Mouse (Mus musculus) heart, adult 11 months (tissue): ENCODE measurements at regions not wholly inside any gene's neighbourhood (a gene's known extent, or its start where the extent isn't known, plus 50 kb on each side); places are given as distances from the start of the nearest gene placed in this dataset.
"Not testable (repeated sequence)": the region's sequence is repeated elsewhere in the genome, so short reads cannot be mapped to it uniquely, and the experiment has no call there.

Experiments used
- DNase-seq: peaks from one replicate; pipeline ENCODE4 v3.0.0; 2022

DNA sequence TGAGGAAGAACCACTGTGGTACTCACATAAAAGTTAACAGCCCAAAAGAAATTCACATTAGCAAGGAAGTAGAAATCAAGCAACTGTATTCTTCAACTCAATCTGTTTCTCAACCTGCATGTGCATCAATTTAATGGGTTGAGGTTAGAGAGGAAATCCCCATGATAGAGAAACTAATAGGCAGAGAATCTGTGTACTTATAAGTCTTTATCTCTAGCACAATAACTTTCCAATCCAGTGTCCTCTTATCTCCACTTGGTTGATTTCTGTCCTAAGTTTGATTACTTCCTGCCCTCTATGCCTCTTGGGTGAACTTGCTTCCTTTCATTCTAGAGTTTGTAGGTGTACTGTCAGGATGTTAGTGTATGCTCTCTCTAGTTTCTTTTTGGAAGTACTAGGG is 925.6 kb upstream of the Zfp386 start:
- no peak for DNase-seq

DNA sequence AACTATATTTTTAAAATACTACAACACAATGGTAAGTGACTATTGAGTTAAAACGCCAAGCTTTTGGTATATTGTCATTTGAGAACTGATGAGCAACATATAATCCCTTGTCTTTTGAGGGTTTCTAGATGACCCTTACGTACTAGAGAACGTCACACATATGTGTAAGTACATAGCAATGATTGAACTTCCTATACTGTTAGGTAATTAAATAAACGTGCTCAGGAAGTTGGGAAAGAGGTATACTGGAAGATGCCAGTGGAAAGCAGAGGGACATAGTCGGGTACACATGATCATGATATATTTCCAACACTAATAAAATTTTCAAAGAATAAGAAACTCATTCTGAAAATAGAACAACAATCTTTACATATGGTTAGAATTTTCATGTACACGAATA is 914.6 kb upstream of the Zfp386 start:
- not testable (repeated sequence) for DNase-seq

DNA sequence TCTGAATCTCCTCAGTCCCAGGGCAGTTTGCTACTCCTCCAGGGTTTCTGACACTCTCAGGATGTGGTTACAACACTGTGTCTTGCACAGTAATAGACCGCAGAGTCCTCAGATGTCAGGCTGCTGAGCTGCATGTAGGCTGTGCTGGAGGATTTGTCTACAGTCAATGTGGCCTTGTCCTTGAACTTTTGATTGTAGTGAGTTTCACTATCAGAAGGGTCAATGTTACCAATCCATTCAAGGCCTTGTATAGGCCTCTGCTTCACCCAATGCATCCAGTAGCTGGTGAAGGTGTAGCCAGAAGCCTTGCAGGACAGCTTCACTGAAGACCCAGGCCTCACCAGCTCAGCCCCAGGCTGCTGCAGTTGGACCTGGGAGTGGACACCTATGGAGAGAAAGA is 902.1 kb upstream of the Zfp386 start:
- DNase-seq = peak; percentile 44

DNA sequence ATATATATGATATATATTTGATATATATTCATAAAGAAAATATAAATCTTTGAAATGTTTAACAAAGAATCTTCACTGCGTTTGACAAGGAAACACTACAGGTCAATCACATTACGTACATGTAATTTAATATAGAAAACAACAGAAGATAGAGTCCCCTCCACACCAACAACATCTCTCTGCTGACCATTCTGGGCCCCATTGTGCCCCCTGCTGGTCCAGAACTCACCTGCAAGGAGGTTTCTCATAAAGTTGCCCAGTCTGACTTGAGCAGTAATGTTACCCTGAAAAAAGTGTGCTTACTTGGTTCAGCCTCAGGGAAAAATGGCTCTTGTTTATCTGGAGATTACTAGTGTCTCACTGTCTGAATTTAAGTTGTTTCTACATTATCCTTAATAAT is 901.1 kb upstream of the Zfp386 start:
- not testable (repeated sequence) for DNase-seq

DNA sequence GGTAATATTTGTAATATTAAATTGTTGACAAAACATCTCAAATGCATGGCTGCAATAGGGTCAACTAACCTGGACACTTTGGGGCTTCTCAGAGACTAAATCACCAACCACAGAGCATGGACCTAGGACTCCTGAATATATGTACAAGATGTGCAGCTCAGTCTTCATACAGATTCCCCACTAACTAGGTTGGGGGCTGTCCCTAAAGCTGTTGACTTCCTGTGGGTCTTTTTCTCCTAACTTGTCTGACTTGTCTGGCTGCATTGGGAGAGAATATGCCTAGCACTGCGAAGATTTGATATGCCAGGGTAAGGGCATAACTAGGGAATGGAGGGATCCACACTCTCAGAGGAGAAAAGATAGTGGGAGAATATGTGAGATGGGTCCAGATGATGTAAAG is 895.6 kb upstream of the Zfp386 start:
- not testable (repeated sequence) for DNase-seq

DNA sequence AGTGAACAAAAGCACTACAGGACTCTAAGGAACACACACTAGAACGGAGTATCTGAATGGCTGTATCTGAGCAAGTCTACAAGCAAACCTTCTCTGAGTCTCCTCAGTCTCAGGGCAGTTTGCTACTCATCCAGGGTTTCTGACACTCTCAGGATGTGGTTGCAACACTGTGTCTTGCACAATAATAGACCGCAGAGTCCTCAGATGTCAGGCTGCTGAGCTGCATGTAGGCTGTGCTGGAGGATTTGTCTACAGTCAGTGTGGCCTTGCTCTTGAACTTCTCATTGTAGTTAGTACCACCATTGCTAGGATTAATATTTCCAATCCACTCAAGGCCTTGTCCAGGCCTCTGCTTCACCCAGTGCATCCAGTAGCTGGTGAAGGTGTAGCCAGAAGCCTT is 889.3 kb upstream of the Zfp386 start:
- peak; percentile 91 for DNase-seq

DNA sequence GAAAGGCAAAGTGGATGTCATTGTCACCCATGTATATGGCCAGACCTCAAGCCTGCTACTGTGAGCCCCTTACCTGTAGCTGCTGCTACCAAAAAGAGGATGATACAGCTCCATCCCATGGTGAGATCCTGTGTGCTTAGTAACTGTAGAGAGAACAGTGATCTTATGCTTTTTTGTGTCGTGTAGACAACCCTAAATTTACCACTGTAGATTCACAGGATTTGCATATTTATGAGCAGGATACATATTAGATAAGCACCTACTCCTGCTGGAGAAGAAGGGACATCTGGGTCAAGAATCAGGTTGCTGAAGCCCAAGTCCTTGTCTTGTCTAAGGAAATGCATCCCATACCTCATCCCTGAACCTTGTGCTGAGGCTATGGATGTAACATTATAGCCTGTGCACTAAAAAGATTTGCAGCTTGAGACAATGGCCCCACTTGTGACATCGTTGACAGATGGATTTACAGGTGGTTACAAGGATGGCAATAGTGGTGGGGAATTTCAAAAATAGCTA is 888.7 kb upstream of the Zfp386 start:
- peak; percentile 59 for DNase-seq

DNA sequence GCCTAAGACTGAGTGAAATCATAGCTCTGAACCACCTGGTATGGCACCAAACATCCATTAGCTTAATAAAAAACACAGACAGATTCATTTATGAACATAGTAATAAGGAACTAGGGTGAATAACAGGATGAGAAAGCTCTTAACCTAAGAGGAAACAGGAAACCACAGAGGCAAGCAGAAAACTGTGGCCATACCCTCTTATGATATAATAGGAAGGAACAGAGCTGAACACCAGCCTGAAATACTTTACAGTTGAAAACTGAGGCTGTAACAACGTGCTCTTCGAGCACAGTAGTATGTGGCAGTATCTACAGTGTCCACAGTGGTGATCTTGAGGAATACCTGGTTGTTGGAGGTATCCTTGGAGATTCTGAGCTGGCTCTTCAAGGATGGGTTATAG is 882.0 kb upstream of the Zfp386 start:
- peak; percentile 76 for DNase-seq

DNA sequence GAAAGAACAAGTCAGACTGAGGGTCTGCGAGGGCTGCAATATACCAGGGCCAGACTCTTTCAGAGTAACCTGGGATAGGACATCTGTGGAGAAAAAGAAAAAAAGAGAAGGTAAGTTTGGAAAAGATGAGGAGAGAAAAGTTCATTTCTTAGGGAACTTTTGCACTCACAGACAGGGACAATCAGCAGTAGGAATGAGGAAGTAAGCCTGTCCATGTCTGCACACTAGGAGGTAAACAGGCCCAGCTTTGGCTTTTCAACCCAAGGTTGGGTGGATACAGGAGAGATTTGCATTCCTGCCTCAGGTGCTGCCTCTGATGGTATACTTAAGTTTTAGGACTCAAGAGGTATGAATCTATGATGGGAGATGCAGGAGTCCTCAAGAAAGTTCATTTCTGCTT is 881.5 kb upstream of the Zfp386 start:
- not testable (repeated sequence) for DNase-seq

DNA sequence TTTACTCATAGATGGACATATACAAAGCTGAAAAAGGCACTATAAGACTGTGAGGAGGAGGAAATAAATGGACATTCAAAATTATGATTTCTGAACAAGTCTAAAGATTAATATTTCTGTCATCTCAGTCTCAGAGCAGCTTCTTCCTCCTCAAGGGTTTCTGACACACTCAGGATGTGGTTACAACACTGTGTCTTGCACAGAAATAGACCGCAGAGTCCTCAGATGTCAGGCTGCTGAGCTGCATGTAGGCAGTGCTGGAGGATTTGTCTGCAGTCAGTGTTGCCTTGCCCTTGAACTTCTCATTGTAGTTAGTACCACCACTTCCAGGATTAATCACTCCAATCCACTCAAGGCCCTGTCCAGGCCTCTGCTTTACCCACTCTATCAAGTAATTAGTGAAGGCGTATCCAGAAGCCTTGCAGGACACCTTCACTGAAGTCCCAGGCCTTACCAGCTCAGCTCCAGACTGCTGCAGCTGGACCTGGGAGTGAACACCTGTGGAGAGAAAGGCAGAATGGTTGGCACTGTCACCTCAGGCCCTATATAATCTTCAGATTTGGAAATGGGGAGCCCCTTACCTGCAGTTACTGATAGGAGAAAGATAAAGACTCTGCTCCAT is 853.9 kb upstream of the Zfp386 start:
- DNase-seq = peak; percentile 87

DNA sequence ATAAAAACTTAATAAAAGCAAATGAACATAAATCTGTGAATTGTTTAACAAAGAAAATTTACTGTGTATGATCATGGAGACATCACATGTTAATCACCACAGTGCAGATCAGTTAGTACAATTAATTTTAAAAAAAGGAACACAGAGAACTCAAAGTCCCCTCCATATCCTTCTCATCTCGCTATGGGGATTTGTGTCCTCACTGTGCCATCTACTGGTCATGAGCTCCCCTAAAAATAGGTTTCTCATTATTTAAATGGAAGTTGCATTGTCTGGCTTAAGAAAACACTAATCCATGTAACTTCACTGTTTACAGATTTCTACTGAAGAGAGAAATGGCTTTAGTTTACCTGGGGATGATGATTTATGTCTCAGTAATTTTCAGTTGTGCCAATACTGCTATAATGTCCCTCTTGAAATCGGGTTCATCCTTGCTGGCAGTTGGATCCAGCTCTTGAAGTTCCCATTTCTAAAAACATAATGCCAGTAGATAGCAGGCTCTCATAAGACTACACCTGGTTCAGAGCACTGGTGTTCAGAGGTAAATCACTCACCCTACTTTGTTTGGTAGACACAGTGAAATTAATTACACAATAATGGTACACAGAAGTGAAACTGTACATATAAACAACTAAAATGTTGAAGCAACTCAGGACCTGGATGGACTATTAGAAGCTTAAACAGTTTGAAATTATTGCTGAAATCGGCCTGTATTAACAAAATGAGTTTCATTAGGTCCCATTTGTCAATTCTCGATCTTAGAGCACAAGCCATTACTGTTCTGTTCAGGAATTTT is 850.0 kb upstream of the Zfp386 start:
- DNase-seq = no peak

DNA sequence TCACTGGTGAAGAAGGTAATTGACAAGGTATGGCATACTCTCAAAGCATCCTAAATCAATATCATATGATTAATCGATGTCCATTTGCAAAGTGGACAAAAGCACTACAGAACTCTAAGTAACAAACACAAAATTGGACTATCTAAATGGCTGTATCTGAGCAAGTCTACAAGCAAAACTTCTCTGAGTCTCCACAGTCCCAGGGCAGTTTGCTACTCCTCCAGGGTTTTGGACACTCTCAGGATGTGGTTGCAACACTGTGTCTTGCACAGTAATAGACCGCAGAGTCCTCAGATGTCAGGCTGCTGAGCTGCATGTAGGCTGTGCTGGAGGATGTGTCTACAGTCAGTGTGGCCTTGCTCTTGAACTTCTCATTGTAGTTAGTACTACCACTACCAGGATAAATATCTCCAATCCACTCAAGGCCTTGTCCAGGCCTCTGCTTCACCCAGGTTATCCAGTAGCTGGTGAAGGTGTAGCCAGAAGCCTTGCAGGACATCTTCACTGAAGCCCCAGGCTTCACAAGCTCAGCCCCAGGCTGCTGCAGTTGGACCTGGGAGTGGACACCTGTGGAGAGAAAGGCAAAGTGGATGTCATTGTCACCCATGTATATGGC is 839.6 kb upstream of the Zfp386 start:
- DNase-seq = peak; percentile 74

DNA sequence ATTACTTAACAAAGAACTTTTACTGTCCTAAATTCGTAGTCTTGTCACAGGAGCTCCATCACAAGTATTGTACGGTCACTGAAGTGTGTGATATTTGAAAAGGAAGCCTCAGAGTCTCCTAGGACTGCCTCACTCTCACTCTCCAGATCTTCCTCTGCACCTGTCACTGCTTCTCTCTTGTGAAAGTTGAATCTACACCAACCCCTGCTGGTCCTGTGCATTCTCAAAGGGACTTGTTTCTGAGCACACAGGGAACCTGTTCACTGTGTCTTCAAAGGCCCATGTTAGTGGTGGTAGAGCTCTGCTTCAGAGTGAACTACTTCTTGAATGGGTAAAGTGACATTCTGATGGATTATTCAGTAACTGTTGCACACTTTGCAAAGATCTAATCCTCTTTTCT is 824.9 kb upstream of the Zfp386 start:
- DNase-seq = no peak

DNA sequence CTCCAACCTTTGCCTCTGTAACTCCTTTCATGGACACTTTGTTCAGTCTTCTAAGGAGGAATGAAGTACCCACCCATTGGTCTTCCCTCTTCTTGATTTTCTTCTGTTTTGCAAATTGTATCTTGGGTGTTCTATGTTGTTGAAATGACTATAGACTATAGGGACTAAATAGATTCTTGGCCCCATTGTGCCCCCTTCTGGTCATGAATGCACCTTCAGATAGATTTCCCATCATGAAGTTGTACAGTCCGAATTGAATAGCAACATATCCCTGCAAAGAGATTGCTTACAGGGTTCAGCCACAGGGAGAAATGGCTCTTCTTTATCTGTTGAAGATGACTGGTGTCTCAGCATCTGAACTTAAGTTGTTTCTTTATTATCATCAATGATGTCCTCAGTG is 817.6 kb upstream of the Zfp386 start:
- DNase-seq = no peak

DNA sequence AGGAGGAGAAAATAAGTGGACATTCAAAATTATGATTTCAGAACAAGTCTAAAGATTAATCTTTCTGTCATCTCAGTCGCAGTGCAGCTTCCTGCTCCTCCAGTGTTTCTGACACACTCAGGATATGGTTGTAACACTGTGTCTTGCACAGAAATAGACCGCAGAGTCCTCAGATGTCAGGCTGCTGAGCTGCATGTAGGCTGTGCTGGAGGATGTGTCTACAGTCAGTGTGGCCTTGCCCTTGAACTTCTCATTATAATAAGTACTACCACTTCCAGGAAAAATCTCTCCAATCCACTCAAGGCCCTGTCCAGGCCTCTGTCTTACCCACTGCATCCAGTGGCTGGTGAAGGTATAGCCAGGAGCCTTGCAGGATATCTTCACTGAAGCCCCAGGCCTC is 804.9 kb upstream of the Zfp386 start:
- not testable (repeated sequence) for DNase-seq

DNA sequence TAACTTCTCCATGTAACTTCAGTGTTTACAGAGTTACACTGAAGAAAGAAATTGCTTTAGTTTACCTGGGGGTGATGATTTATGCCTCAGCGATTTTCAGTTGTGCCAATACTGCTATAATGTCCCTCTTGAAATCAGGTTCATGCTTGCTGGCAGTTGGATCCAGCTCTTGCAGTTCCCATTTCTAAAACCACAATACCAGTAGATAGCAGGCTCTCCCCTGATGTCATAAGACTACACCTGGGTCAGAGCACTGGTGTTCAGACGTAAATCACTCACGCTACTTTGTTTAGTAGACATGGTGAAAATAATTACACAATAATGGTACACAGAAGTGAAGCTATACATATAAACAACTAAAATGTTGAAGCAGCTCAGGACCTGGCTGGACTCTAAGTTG is 800.2 kb upstream of the Zfp386 start:
- DNase-seq = not testable (repeated sequence)

DNA sequence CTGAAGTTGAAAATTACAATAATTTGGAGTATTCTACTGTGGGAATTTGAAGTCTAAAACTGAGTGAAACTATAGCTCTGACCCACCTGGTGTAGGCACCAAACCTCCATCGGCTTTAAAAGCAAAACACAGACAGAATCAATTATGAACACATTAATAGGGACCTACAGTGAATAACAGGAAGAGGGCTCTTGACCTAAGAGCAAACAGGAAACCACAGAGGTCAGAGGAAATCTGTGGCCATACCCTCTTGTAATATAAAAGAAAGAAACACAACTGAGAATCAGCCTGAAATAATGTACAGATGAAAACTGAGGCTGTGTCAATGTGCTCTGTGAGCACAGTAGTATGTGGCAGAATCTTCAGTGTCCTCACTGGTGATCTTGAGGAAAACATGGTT is 789.7 kb upstream of the Zfp386 start:
- DNase-seq = no peak

DNA sequence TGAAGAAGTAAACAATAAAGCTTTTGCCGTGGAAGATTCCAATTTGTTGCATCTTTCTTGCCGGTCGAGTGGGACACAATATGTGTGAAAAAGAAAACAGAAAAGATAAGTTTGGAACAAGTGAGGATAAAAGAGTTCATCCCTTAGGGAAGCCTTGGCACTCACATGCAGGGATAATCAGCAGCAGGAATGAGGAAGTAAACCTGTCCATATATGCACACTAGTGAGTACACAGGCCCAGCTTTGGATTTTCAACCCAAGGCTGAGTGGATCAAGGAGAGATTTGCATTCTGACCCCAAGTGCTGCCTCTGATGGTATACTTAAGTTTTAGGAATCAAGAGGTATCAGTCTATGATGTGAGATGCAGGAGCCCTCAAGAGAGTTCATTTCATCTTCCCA is 788.8 kb upstream of the Zfp386 start:
- DNase-seq = no peak

DNA sequence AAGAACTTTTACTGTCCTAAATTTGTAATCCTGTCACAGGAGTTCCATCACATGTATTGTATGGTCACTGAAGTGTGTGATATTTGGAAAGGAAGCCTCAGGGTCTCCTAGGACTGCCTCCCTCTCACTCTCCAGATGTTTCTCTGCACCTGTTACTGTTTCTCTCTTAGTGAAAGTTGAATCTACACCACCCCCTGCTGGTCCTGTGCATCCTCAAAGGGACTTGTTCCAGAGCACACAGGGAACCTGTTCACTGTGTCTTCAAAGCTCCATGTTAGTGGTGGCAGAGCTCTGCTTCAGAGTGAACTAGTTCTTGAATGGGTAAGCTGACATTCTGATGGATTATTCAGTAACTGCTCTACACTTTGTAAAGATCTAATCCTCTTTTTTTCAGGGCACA is 785.1 kb upstream of the Zfp386 start:
- DNase-seq = not testable (repeated sequence)

DNA sequence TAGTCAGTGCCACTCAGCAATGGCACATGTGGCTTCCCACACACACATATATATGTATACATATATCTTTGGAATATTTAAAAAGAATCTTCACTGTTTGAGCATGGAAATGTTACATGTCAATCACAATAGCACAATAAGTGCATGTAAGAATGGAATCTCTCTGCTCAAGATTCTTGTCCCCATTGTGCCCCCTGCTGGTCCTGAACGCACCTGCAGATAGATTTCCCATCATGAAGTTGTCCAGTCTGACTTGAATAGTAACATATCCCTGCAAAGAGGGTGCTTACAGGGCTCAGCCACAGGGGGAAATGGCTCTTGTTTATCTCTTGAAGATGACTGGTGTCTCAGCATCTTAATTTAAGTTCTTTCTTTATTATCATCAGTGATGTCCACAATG is 770.8 kb upstream of the Zfp386 start:
- not testable (repeated sequence) for DNase-seq

DNA sequence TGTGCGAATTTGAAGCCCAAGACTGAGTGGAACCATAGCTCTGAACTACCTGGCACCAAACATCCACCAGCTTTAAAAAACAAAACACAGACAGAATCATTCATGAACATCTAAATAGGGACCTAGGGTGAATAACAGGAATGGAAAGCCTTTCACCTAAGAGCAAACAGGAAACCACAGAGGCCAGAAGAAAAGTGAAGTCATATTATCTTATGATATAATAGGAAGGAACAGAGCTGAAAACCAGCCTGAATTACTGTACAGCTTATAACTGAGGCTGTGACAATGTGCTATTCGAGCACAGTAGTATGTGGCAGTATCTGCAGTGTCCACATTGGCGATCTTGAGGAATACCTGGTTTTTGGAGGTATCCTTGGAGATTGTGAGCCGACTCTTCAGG is 753.8 kb upstream of the Zfp386 start:
- not testable (repeated sequence) for DNase-seq

DNA sequence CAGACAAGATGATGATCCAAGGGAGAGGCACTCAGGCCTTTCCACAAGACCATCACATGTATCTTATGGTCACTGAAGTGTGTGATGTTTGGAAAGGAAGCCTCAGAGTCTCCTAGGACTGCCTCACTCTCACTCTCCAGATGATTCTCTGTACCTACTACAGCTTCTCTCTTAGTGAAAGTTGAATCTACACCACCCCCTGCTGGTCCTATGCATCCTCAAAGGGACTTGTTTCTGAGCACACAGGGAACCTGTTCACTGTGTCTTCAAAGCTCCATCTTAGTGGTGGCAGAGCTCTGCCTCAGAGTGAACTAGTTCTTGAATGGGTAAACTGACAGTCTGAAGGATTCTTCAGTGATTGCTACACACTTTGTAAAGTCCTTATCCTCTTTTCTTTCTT is 749.5 kb upstream of the Zfp386 start:
- DNase-seq = not testable (repeated sequence)

DNA sequence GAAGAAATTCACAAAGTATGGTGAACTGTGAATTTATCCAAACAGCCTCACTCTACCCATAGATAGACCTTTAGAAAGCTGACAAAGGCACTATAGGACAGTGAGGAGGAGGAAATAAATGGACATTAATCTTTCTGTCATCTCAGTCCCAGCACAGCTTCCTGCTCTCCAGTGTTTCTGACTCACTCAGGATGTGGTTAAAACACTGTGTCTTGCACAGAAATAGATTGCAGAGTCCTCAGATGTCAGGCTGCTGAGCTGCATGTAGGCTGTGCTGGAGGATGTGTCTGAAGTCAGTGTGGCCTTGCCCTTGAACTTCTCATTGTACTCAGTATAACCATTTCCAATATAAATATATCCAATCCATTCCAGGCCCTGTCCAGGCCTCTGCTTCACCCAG is 735.6 kb upstream of the Zfp386 start:
- peak; percentile 93 for DNase-seq

DNA sequence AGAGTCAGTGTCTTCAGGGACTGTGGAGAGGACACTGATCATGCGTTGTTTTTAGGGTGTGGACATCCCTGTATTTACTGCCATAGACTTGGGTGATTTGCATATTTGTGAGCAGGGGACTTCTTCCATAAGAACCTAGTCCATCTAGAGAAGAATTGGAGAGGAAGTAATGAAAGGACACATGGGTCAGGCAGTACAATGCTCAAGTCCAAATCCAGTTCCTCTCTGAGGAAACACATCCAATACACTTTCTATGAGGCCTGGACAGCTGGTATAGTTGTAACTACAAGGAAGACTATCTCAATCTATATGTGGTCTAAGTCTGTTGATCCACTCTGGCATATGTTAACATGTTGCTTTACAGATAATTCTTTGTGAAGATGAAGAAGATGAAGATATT is 734.9 kb upstream of the Zfp386 start:
- DNase-seq = not testable (repeated sequence)
